Mouse (Mus musculus) layer of hippocampus, postnatal 36 days (tissue): Measurements from ENCODE around the gene Dock2. TPM values are rescaled to one million over a fixed set of nuclear protein-coding genes. Genes with fewer than 3 reads are reported as not detected.
"Not testable (repeated sequence)": the region's sequence is repeated elsewhere in the genome, so short reads cannot be mapped to it uniquely, and the experiment has no call there.

Experiments
- DNase-seq, 2 experiments: peaks; one replicate each; pipeline ENCODE4 v3.0.0; 2022
- total RNA-seq, 2 experiments: library from RNA; stranded (reverse); gene quantifications; 2 replicates each; pipeline ENCODE4 v1.2.3; 2021

Gene Dock2
- total RNA-seq, 2 experiments from 2014 or later, result 2.2 to 3.0 TPM

- no peak for DNase-seq
Observed at GRCm38 (mm10) chr11:34277047-34277445, 506.6 kb downstream of the Dock2 start.

- DNase-seq, result no peak
Observed at GRCm38 (mm10) chr11:34276363-34277046, 507.2 kb downstream of the Dock2 start.

- no peak for DNase-seq
Observed at GRCm38 (mm10) chr11:34275941-34276340, 507.8 kb downstream of the Dock2 start.

GRCm38 (mm10) chr11:34272016-34272415 lies 511.7 kb downstream of the Dock2 start:
- DNase-seq, result peak in 1 of 2 experiments; percentile 24

GRCm38 (mm10) chr11:34264099-34264498 lies 519.6 kb downstream of the Dock2 start:
- DNase-seq, result no peak

GRCm38 (mm10) chr11:34258849-34259469 lies 524.7 kb downstream of the Dock2 start:
- DNase-seq, result no peak

- no peak for DNase-seq
Observed at GRCm38 (mm10) chr11:34257548-34258189, 526.0 kb downstream of the Dock2 start.

- DNase-seq, result no peak
Observed at GRCm38 (mm10) chr11:34242979-34243378, 540.7 kb downstream of the Dock2 start.

GRCm38 (mm10) chr11:34240252-34240651 lies 543.4 kb downstream of the Dock2 start:
- DNase-seq, result no peak

GRCm38 (mm10) chr11:34239691-34240090 lies 544.0 kb downstream of the Dock2 start:
- DNase-seq, result no peak

- no peak for DNase-seq
Observed at GRCm38 (mm10) chr11:34236885-34237284, 546.8 kb downstream of the Dock2 start.

GRCm38 (mm10) chr11:34236091-34236759 lies 547.5 kb downstream of the Dock2 start:
- peak in 1 of 2 experiments; percentile 12 for DNase-seq

GRCm38 (mm10) chr11:34228758-34229364 lies 554.8 kb downstream of the Dock2 start:
- peak; percentile 58 to 70 for DNase-seq

GRCm38 (mm10) chr11:34227180-34227579 lies 556.5 kb downstream of the Dock2 start:
- no peak for DNase-seq

- DNase-seq, result not testable (repeated sequence)
Observed at GRCm38 (mm10) chr11:34220596-34220995, 563.1 kb downstream of the Dock2 start.

- peak; percentile 32 to 56 for DNase-seq
Observed at GRCm38 (mm10) chr11:34212853-34213252, 570.8 kb downstream of the Dock2 start.

GRCm38 (mm10) chr11:34207989-34208388 lies 575.7 kb downstream of the Dock2 start, which contains the start of gene Foxi1:
Gene Foxi1, minus strand, starts transcription at chr11:34208089.
- no peak for DNase-seq

- DNase-seq, result no peak
Observed at GRCm38 (mm10) chr11:34202769-34203168, 580.9 kb downstream of the Dock2 start.

- no peak for DNase-seq
Observed at GRCm38 (mm10) chr11:34195142-34195541, 588.5 kb downstream of the Dock2 start.

- DNase-seq, result no peak
Observed at GRCm38 (mm10) chr11:34194158-34194941, 589.3 kb downstream of the Dock2 start.

- no peak for DNase-seq
Observed at GRCm38 (mm10) chr11:34193658-34194057, 590.0 kb downstream of the Dock2 start.

GRCm38 (mm10) chr11:34184266-34184665 lies 599.4 kb downstream of the Dock2 start:
- DNase-seq, result no peak
